Mouse (Mus musculus) stomach, postnatal 0 days (tissue): ENCODE data around the gene Agps.

Experiments
- CTCF ChIP-seq: IDR thresholded peaks from 2 replicates; pipeline ENCODE4 v1.5.1; 2016; ENCODE audit warnings: antibody characterized with exemption, low read depth, mild to moderate bottlenecking, moderate library complexity
- EP300 ChIP-seq: optimal IDR thresholded peaks from 2 replicates; pipeline ENCODE3; 2016; ENCODE audit warnings: antibody characterized with exemption

DNA sequence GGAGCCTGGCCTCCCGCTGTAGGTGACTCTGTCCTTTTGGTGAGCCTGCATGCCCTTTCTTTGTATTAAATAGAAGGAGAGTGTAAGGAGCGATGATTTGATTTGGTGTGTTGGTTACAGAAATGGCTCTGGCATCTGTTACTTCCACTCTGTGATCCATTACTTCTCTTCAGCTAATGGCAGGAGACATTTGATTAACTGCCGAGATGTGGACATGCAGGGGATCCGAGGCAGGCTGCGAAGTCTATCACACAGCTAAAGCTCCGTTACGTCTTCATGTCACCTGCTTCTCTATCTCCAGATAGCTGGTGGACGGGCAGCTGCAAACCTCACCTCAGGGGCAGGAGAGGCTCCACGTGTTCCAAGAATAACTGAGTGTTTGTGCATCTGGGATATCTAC, 142.2 kb downstream of the Agps start:
- TF ChIP-seq CTCF (no peak), EP300 (no peak)
